Mouse (Mus musculus): ENCODE data around the gene Olfr577.
A peak's percentile ranks its signal among the peaks of the same experiment; 100 is the strongest.

The Olfr577 gene

GRCm38 (mm10) chr7:102975843-102976242 lies at the start of gene Olfr577:
Gene Olfr577, minus strand, starts transcription at chr7:102975943.
- DNase-seq (ENCODE audit: low read depth, low spot score), result no peak

GRCm38 (mm10) chr7:102989224-102989623 lies 13.5 kb upstream of the Olfr577 start, which contains the start of gene Olfr578:
Gene Olfr578, minus strand, starts transcription at chr7:102989324.
- DNase-seq (ENCODE audit: low read depth, low spot score), result no peak

- no peak for DNase-seq (ENCODE audit: low read depth, low spot score)
Measured at GRCm38 (mm10) chr7:102974399-102974798, 1.3 kb downstream of the Olfr577 start.

- DNase-seq (ENCODE audit: low read depth, low spot score), result no peak
Measured at GRCm38 (mm10) chr7:102962360-102962759, 13.4 kb downstream of the Olfr577 start, which contains the start of gene Olfr576. Gene Olfr576, plus strand, starts transcription at chr7:102962660.

- DNase-seq (ENCODE audit: low read depth, low spot score), result no peak
Measured at GRCm38 (mm10) chr7:102958593-102958992, 17.1 kb downstream of the Olfr577 start, which contains the start of gene Olfr575. Gene Olfr575, minus strand, starts transcription at chr7:102958775.

- DNase-seq (ENCODE audit: low read depth, low spot score), result no peak
Measured at GRCm38 (mm10) chr7:102958137-102958536, 17.6 kb downstream of the Olfr577 start.

- DNase-seq (ENCODE audit: low read depth, low spot score), result no peak
Measured at GRCm38 (mm10) chr7:102950732-102951131, 25.0 kb downstream of the Olfr577 start.

- DNase-seq (ENCODE audit: low read depth, low spot score), result no peak
Measured at GRCm38 (mm10) chr7:102948167-102948566, 27.6 kb downstream of the Olfr577 start, which contains the start of gene Olfr574. Gene Olfr574, plus strand, starts transcription at chr7:102948467.

GRCm38 (mm10) chr7:102943417-102943816 lies 32.3 kb downstream of the Olfr577 start:
- no peak for DNase-seq (ENCODE audit: low read depth, low spot score)

GRCm38 (mm10) chr7:102942475-102942874 lies 33.3 kb downstream of the Olfr577 start, which contains the start of gene Olfr573-ps1:
Gene Olfr573-ps1, minus strand, starts transcription at chr7:102942575.
- no peak for DNase-seq (ENCODE audit: low read depth, low spot score)

GRCm38 (mm10) chr7:102927105-102927504 lies 48.6 kb downstream of the Olfr577 start:
- DNase-seq (ENCODE audit: low read depth, low spot score), result peak; percentile 12

- no peak for DNase-seq (ENCODE audit: low read depth, low spot score)
Measured at GRCm38 (mm10) chr7:102924109-102924508, 51.6 kb downstream of the Olfr577 start, which contains the start of gene Olfr572. Gene Olfr572, plus strand, starts transcription at chr7:102924409.

All from A20 (cell line).